Mouse (Mus musculus) limb, embryonic 15.5 days (tissue): ENCODE results near the gene Caln1. TPM values are rescaled to one million over a fixed set of nuclear protein-coding genes. Genes with fewer than 3 reads are reported as not detected.

Source experiments
- ATAC-seq: fragments of 200-750 bp; cut with Nextera tagmentation; 2 replicates; pipeline ENCODE4 v1.8.0; 2017; ENCODE audit warnings: low read depth, moderate TSS enrichment; ENCODE audit not compliant: insufficient number of reproducible peaks, low FRiP score, low TSS enrichment
- H3K27ac ChIP-seq: fragments of 300-500 bp; sonication (generic); 2 replicates; pipeline ENCODE4 v1.5.1; 2015; ENCODE audit warnings: moderate library complexity, mild to moderate bottlenecking, inconsistent platforms
- H3K27me3 ChIP-seq: fragments of 300-500 bp; sonication (generic); 2 replicates; pipeline ENCODE4 v1.6.1; 2015; ENCODE audit warnings: inconsistent platforms
- H3K36me3 ChIP-seq: fragments of 300-500 bp; sonication (generic); 2 replicates; pipeline ENCODE4 v1.6.1; 2015; ENCODE audit warnings: inconsistent platforms
- H3K4me1 ChIP-seq: fragments of 300-500 bp; sonication (generic); 2 replicates; pipeline ENCODE4 v1.6.1; 2015; ENCODE audit warnings: inconsistent platforms
- H3K4me2 ChIP-seq: fragments of 300-500 bp; sonication (generic); 2 replicates; pipeline ENCODE4 v1.6.1; 2015; ENCODE audit warnings: mild to moderate bottlenecking, inconsistent platforms
- H3K4me3 ChIP-seq: fragments of 300-500 bp; sonication (generic); 2 replicates; pipeline ENCODE4 v1.5.1; 2015; ENCODE audit warnings: mild to moderate bottlenecking, inconsistent platforms
- H3K9ac ChIP-seq: fragments of 300-500 bp; sonication (generic); 2 replicates; pipeline ENCODE4 v1.6.1; 2015; ENCODE audit warnings: inconsistent platforms
- H3K9me3 ChIP-seq: fragments of 300-500 bp; sonication (generic); 2 replicates; pipeline ENCODE4 v1.6.1; 2016; ENCODE audit warnings: inconsistent platforms
- WGBS: fragments of 180-500 bp; shearing (Covaris S2); methylation state at CpG from one replicate; pipeline ENCODE4 v1.1.7; 2015; 5-methylcytosine and 5-hydroxymethylcytosine counted together
- polyA plus RNA-seq: library from polyadenylated mRNA; unstranded; fragments of >200 nt; fragmentation: Nextera tagmentation; extraction: Ambion mirVana; gene quantifications from 2 replicates; pipeline ENCODE4 v1.2.1, GENCODE M21; 2015

Caln1 gene
- polyA plus RNA-seq, result 1.1 and 2.1 TPM in 2 replicates

DNA sequence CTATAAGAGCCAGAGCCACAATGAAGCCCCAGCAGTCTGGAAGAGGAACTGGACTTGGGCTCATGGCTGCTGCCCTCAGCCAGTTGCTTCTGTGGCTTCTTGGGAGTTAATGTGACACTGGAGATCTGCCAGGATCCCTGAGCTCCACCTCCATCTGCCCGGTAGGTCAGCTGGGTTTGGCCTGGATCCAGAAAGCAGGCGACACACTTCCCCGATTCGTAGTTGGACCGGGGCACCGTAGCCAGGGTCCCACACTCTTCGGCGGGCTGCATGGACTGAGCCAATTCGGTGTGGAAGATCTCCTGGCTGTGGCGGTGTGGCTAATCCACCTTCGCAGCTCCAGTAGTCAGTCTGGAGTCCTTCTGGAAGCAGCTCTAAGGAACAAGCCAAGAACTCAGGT, at the start of gene Caln1:
Caln1 (plus strand) TSS at position 219 of the 400 bp plus-strand sequence.
- Histone ChIP-seq H3K4me3 (no peak within 1 kb of the TSS), H3K4me2 (no peak within 1 kb of the TSS), H3K27me3 (no peaks in the 10 kb centered on the region), H3K4me1 (no peaks in the 10 kb centered on the region), H3K9ac (no peak within 1 kb of the TSS), H3K27ac (no peak within 1 kb of the TSS), H3K9me3 (no peaks in the 10 kb centered on the region), H3K36me3 (no peaks in the 10 kb centered on the region)
- 69% methylated on average over 11 of the region's 11 CpGs for WGBS
- no peak for ATAC-seq

- Histone ChIP-seq H3K27me3 (no peaks in the 10 kb centered on the region), H3K27ac (no peak overlapping the region), H3K4me2 (no peak overlapping the region), H3K9me3 (no peaks in the 10 kb centered on the region), H3K36me3 (peaks cover 6% of the 10 kb centered on the region; the same call in 1 of the 2 replicates), H3K4me3 (no peak overlapping the region), H3K9ac (no peak overlapping the region), H3K4me1 (peaks cover 17% of the 10 kb centered on the region)
- no peak for ATAC-seq
- WGBS, result 91% methylated on average over 5 of the region's 5 CpGs
These were observed 49.5 kb upstream of the Caln1 start for GRCm38 (mm10) chr5:130319783-130320182.

DNA sequence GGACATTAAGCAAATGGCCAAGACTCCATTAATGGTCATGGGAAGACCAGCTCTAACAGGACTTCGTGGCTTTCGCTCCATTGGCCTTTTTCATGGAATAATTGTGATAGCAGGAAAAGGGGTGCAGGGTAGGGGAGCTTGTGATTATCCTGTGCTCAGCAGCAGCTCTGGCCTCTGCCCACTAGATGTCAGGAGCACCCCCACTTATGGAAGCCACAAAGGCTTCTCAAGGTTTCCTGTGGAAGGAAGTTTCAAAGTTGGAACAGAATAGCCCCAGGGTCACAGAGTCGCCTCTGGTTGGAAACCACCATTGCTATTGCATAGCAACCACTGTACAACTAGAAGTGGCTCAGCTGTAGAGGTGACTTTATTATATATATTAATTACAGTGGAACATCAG, 48.8 kb upstream of the Caln1 start:
- H3K36me3 ChIP-seq, result peaks cover 11% of the 10 kb centered on the region
- no peaks in the 10 kb centered on the region for H3K9me3 ChIP-seq
- H3K27me3 ChIP-seq, result no peaks in the 10 kb centered on the region
- no peak overlapping the region for H3K27ac ChIP-seq
- peaks cover 17% of the 10 kb centered on the region for H3K4me1 ChIP-seq
- ATAC-seq, result no peak
- H3K4me3 ChIP-seq, result no peak overlapping the region
- no peak overlapping the region for H3K9ac ChIP-seq
- H3K4me2 ChIP-seq, result no peak overlapping the region
- 72% methylated on average over 3 of the region's 3 CpGs for WGBS

DNA sequence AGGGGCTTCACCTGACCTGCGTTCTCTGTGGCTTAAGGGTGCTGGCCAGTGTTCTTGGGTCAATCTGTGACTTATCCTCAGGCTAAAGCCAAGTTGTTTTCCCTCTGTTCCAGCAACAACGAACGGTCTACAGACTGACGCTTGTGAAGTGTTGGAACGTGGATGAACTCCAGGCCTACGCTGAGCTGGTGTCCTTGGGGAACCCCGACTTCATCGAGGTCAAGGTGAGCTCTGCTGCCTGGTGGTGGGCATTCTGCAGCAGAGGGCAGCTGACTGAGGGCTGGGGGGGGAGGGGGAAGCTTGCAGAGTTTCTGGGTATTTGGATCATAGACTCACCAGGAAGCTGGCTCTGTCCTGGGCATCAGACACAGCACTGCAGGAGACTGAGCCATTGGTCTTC, 43.8 kb upstream of the Caln1 start:
- H3K4me1 ChIP-seq, result peaks cover 20% of the 10 kb centered on the region
- no peak overlapping the region for H3K4me2 ChIP-seq
- H3K27me3 ChIP-seq, result no peaks in the 10 kb centered on the region
- H3K9me3 ChIP-seq, result no peaks in the 10 kb centered on the region
- H3K36me3 ChIP-seq, result peaks cover 13% of the 10 kb centered on the region
- no peak for ATAC-seq
- no peak overlapping the region for H3K27ac ChIP-seq
- H3K9ac ChIP-seq, result no peak overlapping the region
- 92% methylated on average over 8 of the region's 8 CpGs for WGBS
- H3K4me3 ChIP-seq, result no peak overlapping the region

GRCm38 (mm10) chr5:130327615-130328263, 41.5 kb upstream of the Caln1 start:
- no peak for ATAC-seq
- no peak overlapping the region for H3K4me2 ChIP-seq
- H3K36me3 ChIP-seq, result peaks cover 13% of the 10 kb centered on the region
- H3K27ac ChIP-seq, result no peak overlapping the region
- peaks cover 5% of the 10 kb centered on the region for H3K4me1 ChIP-seq
- H3K9ac ChIP-seq, result no peak overlapping the region
- H3K9me3 ChIP-seq, result no peaks in the 10 kb centered on the region
- H3K27me3 ChIP-seq, result no peaks in the 10 kb centered on the region
- WGBS, result 33% methylated on average over 5 of the region's 6 CpGs
- H3K4me3 ChIP-seq, result no peak overlapping the region

DNA sequence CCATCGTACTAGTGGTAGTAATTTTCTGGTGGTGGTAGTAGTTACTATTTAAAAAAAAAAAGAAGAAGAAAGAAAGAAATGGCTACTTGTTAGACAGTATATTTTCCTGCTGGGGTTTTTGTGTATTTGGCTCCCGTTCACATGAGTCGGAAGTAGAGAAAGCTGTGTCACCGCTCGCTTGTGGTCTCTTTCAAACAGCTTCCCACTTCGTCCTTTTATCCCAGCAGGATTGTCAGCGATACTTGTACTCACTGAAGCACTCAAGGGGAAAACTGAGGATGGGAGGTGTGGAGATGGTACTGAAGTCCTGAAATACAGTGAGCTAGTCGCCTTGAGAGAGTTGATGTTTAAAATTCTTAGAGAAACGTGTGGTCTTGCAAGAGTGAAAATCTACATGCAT, 40.9 kb upstream of the Caln1 start:
- peaks cover 2% of the 10 kb centered on the region; the same call in 1 of the 2 replicates for H3K4me1 ChIP-seq
- no peak for ATAC-seq
- 75% methylated on average over 9 of the region's 9 CpGs for WGBS
- H3K36me3 ChIP-seq, result peaks cover 13% of the 10 kb centered on the region
- no peak overlapping the region for H3K4me2 ChIP-seq
- H3K27me3 ChIP-seq, result no peaks in the 10 kb centered on the region
- H3K4me3 ChIP-seq, result no peak overlapping the region
- no peaks in the 10 kb centered on the region for H3K9me3 ChIP-seq
- no peak overlapping the region for H3K9ac ChIP-seq
- H3K27ac ChIP-seq, result no peak overlapping the region

GRCm38 (mm10) chr5:130329889-130330288, 39.4 kb upstream of the Caln1 start:
- ATAC-seq, result no peak
- no peaks in the 10 kb centered on the region for H3K9me3 ChIP-seq
- no peak overlapping the region for H3K9ac ChIP-seq
- no peak overlapping the region for H3K27ac ChIP-seq
- no peak overlapping the region for H3K4me3 ChIP-seq
- no peak overlapping the region for H3K4me2 ChIP-seq
- 79% methylated on average over 2 of the region's 2 CpGs for WGBS
- no peaks in the 10 kb centered on the region for H3K27me3 ChIP-seq
- H3K36me3 ChIP-seq, result peaks cover 10% of the 10 kb centered on the region; the same call in 1 of the 2 replicates
- H3K4me1 ChIP-seq, result peaks cover 2% of the 10 kb centered on the region; the same call in 1 of the 2 replicates

DNA sequence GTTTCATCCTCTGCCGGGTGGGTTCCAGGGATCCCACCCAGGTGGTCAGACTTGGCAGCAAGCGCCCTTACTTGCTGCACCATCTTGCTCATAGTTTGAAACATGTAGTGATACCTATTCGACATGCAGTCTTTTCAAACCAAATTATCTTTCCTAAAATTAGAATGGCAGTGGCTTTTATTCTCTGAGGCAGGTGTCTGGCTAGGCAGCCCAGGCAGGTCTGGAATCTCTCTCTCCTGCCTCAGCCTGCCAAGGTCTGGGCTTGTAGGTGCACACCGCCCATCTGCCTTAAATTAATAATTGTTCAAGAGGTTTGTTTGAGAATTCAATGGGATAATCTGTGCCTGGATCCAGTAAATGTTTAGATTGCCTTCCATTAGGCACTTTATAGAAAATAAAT, 38.5 kb upstream of the Caln1 start:
- no peak overlapping the region for H3K4me3 ChIP-seq
- no peak for ATAC-seq
- 86% methylated on average over 4 of the region's 4 CpGs for WGBS

DNA sequence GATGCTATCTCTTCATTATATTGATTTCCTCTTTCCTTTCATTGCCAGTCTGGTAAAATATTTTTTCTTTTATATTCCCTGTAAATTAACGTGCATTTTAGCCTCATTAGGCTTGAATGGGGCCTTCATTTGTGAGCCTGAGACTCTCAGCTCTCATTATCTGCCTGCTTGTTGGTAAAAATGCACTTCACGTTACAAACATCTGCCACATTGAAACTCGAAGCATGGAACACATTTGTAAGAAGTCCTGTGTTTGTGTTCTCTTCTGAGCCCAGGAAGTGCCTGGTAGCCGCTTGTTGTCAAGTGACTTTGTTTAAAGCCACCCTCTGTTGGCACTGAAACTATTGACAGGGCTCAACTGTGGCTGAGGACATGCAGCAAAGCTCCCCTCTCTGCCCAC, 38.0 kb upstream of the Caln1 start:
- WGBS, result 64% methylated on average over 4 of the region's 4 CpGs
- Histone ChIP-seq H3K4me1 (peaks cover 2% of the 10 kb centered on the region; the same call in 1 of the 2 replicates), H3K4me3 (no peak overlapping the region), H3K27ac (no peak overlapping the region), H3K9ac (no peak overlapping the region), H3K4me2 (no peak overlapping the region), H3K36me3 (peaks cover 10% of the 10 kb centered on the region), H3K27me3 (no peaks in the 10 kb centered on the region), H3K9me3 (no peaks in the 10 kb centered on the region)
- ATAC-seq, result no peak

More for the DNA sequence above, 38.5 kb upstream of the Caln1 start:
- H3K27me3 ChIP-seq, result no peaks in the 10 kb centered on the region
- H3K4me2 ChIP-seq, result no peak overlapping the region
- peaks cover 2% of the 10 kb centered on the region; the same call in 1 of the 2 replicates for H3K4me1 ChIP-seq
- no peak overlapping the region for H3K9ac ChIP-seq
- H3K36me3 ChIP-seq, result peaks cover 11% of the 10 kb centered on the region
- H3K9me3 ChIP-seq, result no peaks in the 10 kb centered on the region
- H3K27ac ChIP-seq, result no peak overlapping the region

GRCm38 (mm10) chr5:130333566-130333965, 35.7 kb upstream of the Caln1 start:
- Histone ChIP-seq H3K9ac (no peak overlapping the region), H3K9me3 (no peaks in the 10 kb centered on the region), H3K27ac (no peak overlapping the region), H3K36me3 (peaks cover 23% of the 10 kb centered on the region), H3K27me3 (no peaks in the 10 kb centered on the region), H3K4me1 (no peaks in the 10 kb centered on the region), H3K4me3 (no peak overlapping the region), H3K4me2 (no peak overlapping the region)
- no peak for ATAC-seq
- 94% methylated on average over 7 of the region's 7 CpGs for WGBS

GRCm38 (mm10) chr5:130333971-130334370, 35.3 kb upstream of the Caln1 start:
- Histone ChIP-seq H3K4me1 (no peaks in the 10 kb centered on the region), H3K4me2 (no peak overlapping the region), H3K4me3 (no peak overlapping the region), H3K9ac (no peak overlapping the region), H3K9me3 (no peaks in the 10 kb centered on the region), H3K27me3 (no peaks in the 10 kb centered on the region), H3K36me3 (peaks cover 23% of the 10 kb centered on the region), H3K27ac (no peak overlapping the region)
- ATAC-seq, result no peak
- WGBS, result 94% methylated on average over 11 of the region's 11 CpGs

DNA sequence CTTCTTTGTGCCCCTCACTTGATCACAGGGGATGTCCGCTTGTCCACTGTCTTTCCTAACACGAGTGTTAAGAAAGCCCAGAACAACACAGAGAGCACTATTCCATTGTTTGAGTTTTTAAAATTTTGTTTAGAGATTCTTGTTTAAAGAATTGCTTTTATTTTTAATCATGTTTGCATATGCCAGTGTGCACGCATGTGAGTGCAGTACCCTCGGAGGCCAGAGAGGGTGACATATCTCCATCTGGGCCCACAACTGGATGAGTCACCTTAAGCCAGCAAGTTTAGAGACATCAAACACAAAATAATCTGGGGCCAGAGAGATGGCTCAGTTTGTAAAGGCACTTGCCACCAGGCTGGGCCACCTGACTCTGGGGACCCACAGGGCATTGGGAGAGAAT, 33.8 kb upstream of the Caln1 start:
- H3K4me3 ChIP-seq, result no peak overlapping the region
- H3K27me3 ChIP-seq, result no peaks in the 10 kb centered on the region
- no peaks in the 10 kb centered on the region for H3K4me1 ChIP-seq
- H3K4me2 ChIP-seq, result no peak overlapping the region
- ATAC-seq, result no peak
- no peak overlapping the region for H3K27ac ChIP-seq
- H3K9me3 ChIP-seq, result no peaks in the 10 kb centered on the region
- peaks cover 35% of the 10 kb centered on the region for H3K36me3 ChIP-seq
- WGBS, result 98% methylated on average over 4 of the region's 4 CpGs
- H3K9ac ChIP-seq, result no peak overlapping the region

- Histone ChIP-seq H3K9me3 (no peaks in the 10 kb centered on the region), H3K4me2 (no peak overlapping the region), H3K4me3 (no peak overlapping the region), H3K4me1 (no peaks in the 10 kb centered on the region), H3K27me3 (no peaks in the 10 kb centered on the region), H3K9ac (no peak overlapping the region), H3K27ac (no peak overlapping the region), H3K36me3 (peaks cover 55% of the 10 kb centered on the region)
- ATAC-seq, result no peak
- 89% methylated on average over 15 of the region's 15 CpGs for WGBS
These were observed 28.6 kb upstream of the Caln1 start for GRCm38 (mm10) chr5:130340656-130341055.
